Mouse (Mus musculus): ENCODE results near the gene Ppil1. TPM values are rescaled to one million over a fixed set of nuclear protein-coding genes. Genes with fewer than 3 reads are reported as not detected.
A peak's percentile ranks its signal among the peaks of the same experiment; 100 is the strongest.

The Ppil1 gene
- total and polyA plus RNA-seq, 3 experiments = 115 to 135 (median 122) TPM

GRCm38 (mm10) chr17:29262259-29262649 is 1.7 kb downstream of the Ppil1 start:
- Histone ChIP-seq H3K9me3 (replicated peaks; ENCODE audit: insufficient read depth, low read length) (no peaks in the 10 kb centered on the region), H3K27me3 (ENCODE audit: control insufficient read depth in 1 of 2, insufficient read depth in 2 of 2, low read length in 2 of 2) (no peaks in the 10 kb centered on the region), H3K4me3 (ENCODE audit: control insufficient read depth in 1 of 2, insufficient read depth in 1 of 2, low read depth in 2 of 2, low read length in 2 of 2) (peak overlapping the region in 1 of 2 experiments; percentile 18; a peak in 2 of 4 replicates), H3K27ac (ENCODE audit: control insufficient read depth, low read depth, low read length) (no peak overlapping the region), H3K79me2 (ENCODE audit: control insufficient read depth, insufficient read depth, low read length, poor library complexity) (peaks cover 62% of the 10 kb centered on the region), H3K36me3 (ENCODE audit: control insufficient read depth in 1 of 2, insufficient read depth in 2 of 2, low read length in 2 of 2) (peaks cover 4 to 18% of the 10 kb centered on the region in 2 experiments; a peak in 3 of 4 replicates), H3K9ac (ENCODE audit: control insufficient read depth, low read depth, low read length, poor library complexity, severe bottlenecking) (peak overlapping the region; percentile 22), H3K4me1 (ENCODE audit: control insufficient read depth in 1 of 2, insufficient read depth in 2 of 2, low read length in 2 of 2) (peaks cover 0 to 31% of the 10 kb centered on the region in 2 experiments; a peak in 3 of 4 replicates)
- TF ChIP-seq UBTF (IDR thresholded peaks at IDR 0.05; ENCODE audit: borderline replicate concordance, insufficient read depth, low read depth, low read length) = no peak
- TF ChIP-seq ELF1 (IDR thresholded peaks at IDR 0.05; ENCODE audit: low read depth, low read length) = no peak
- no peak for TF ChIP-seq ETS1 (IDR thresholded peaks at IDR 0.05; ENCODE audit: low read depth, low read length)
- no peak for TF ChIP-seq TBP (IDR thresholded peaks at IDR 0.05; ENCODE audit: low read depth, low read length)
- no peak for TF ChIP-seq POLR2AphosphoS2 (IDR thresholded peaks at IDR 0.05; ENCODE audit: low read length)
- TF ChIP-seq KAT2A (conservative IDR thresholded peaks at IDR 0.05; ENCODE audit: low read depth, low read length) = no peak
- no peak for TF ChIP-seq EP300 (IDR thresholded peaks at IDR 0.05; ENCODE audit: low read depth in 1 of 2, low read length in 2 of 2)
- no peak for TF ChIP-seq MXI1 (IDR thresholded peaks at IDR 0.05; ENCODE audit: low read depth, low read length)
- no peak for TF ChIP-seq POLR2AphosphoS5 (IDR thresholded peaks at IDR 0.05; ENCODE audit: borderline replicate concordance, low read depth, low read length)
- TF ChIP-seq MAX (IDR thresholded peaks at IDR 0.05; ENCODE audit: low read length) = no peak
- no peak for TF ChIP-seq MYC (IDR thresholded peaks at IDR 0.05; ENCODE audit: low read depth, low read length)
- DNase-seq (ENCODE audit: low read depth, low spot score) = peak; percentile 40

- no peak for DNase-seq (ENCODE audit: low read depth, low spot score)
- Histone ChIP-seq H3K27ac (ENCODE audit: control insufficient read depth, low read depth, low read length) (no peak overlapping the region), H3K79me2 (ENCODE audit: control insufficient read depth, insufficient read depth, low read length, poor library complexity) (peaks cover 65% of the 10 kb centered on the region), H3K4me1 (ENCODE audit: control insufficient read depth in 1 of 2, insufficient read depth in 2 of 2, low read length in 2 of 2) (peaks cover 0 to 31% of the 10 kb centered on the region in 2 experiments; a peak in 3 of 4 replicates), H3K36me3 (ENCODE audit: control insufficient read depth in 1 of 2, insufficient read depth in 2 of 2, low read length in 2 of 2) (peaks cover 5 to 19% of the 10 kb centered on the region in 2 experiments; a peak in 3 of 4 replicates), H3K9me3 (replicated peaks; ENCODE audit: insufficient read depth, low read length) (no peaks in the 10 kb centered on the region), H3K27me3 (ENCODE audit: control insufficient read depth in 1 of 2, insufficient read depth in 2 of 2, low read length in 2 of 2) (no peaks in the 10 kb centered on the region), H3K4me3 (ENCODE audit: control insufficient read depth in 1 of 2, insufficient read depth in 1 of 2, low read depth in 2 of 2, low read length in 2 of 2) (no peak overlapping the region; a peak in 2 of 4 replicates), H3K9ac (ENCODE audit: control insufficient read depth, low read depth, low read length, poor library complexity, severe bottlenecking) (no peak overlapping the region)
- TF ChIP-seq MYC (IDR thresholded peaks at IDR 0.05; ENCODE audit: low read depth, low read length) = no peak
- no peak for TF ChIP-seq TCF12 (IDR thresholded peaks at IDR 0.05; ENCODE audit: low read depth, low read length)
- no peak for TF ChIP-seq E2F4 (IDR thresholded peaks at IDR 0.05; ENCODE audit: borderline replicate concordance, low read depth, low read length)
- no peak for TF ChIP-seq JUND (IDR thresholded peaks at IDR 0.05; ENCODE audit: low read depth, low read length)
- TF ChIP-seq POLR2AphosphoS2 (IDR thresholded peaks at IDR 0.05; ENCODE audit: low read length) = no peak
- TF ChIP-seq SIN3A (IDR thresholded peaks at IDR 0.05; ENCODE audit: low read length) = no peak
- TF ChIP-seq TAL1 (IDR thresholded peaks at IDR 0.05; ENCODE audit: low read length) = no peak
- no peak for TF ChIP-seq ZC3H11A (IDR thresholded peaks at IDR 0.05; ENCODE audit: low read depth, low read length)
- TF ChIP-seq NRF1 (IDR thresholded peaks at IDR 0.05; ENCODE audit: insufficient read depth, low read depth, low read length, poor library complexity, severe bottlenecking) = no peak
- no peak for TF ChIP-seq ETS1 (IDR thresholded peaks at IDR 0.05; ENCODE audit: low read depth, low read length)
- no peak for TF ChIP-seq MXI1 (IDR thresholded peaks at IDR 0.05; ENCODE audit: low read depth, low read length)
- no peak for TF ChIP-seq BHLHE40 (IDR thresholded peaks at IDR 0.05; ENCODE audit: borderline replicate concordance, low read depth, low read length)
- no peak for TF ChIP-seq GABPA (IDR thresholded peaks at IDR 0.05; ENCODE audit: low read depth, low read length)
- TF ChIP-seq RAD21 (IDR thresholded peaks at IDR 0.05; ENCODE audit: low read depth, low read length) = no peak
- TF ChIP-seq MAZ (IDR thresholded peaks at IDR 0.05; ENCODE audit: low read depth, low read length) = no peak
- TF ChIP-seq POLR2AphosphoS5 (IDR thresholded peaks at IDR 0.05; ENCODE audit: borderline replicate concordance, low read depth, low read length) = no peak
- no peak for TF ChIP-seq MEF2A (IDR thresholded peaks at IDR 0.05; ENCODE audit: extremely low read depth, insufficient replicate concordance, low read depth, low read length, poor library complexity, severe bottlenecking)
These were observed 2.3 kb downstream of the Ppil1 start for GRCm38 (mm10) chr17:29261603-29262258.

Data from MEL (cell line).